16 mouse cellular contexts compared by ENCODE assay signal in genomic region chr1:36432999-36433398, GRCm38 (mm10).
"Had no signal": no experiment of that assay in that cellular context is flagged by ENCODE, and none has a peak within 500 bp of the region (broad histone marks: within the 10 kb centered on the region; RNA-seq: fewer than 3 reads in every experiment).

No protein-coding gene starts in this region.

- DNase-seq: liver, embryonic 13.5 days; liver, postnatal 0 days; lung, embryonic 14.5 days; lung, postnatal 14 days; right cerebral cortex, postnatal 14 days; thymus, adult 2 months; thymus, postnatal 25 days; thymus, postnatal 4 days had no signal

- H3K27ac ChIP-seq: liver, embryonic 13.5 days; liver, embryonic 15.5 days; macrophage; midbrain, embryonic 13.5 days; midbrain, embryonic 15.5 days; neural tube, embryonic 12.5 days; stomach, embryonic 15.5 days; stomach, postnatal 0 days had no signal

- H3K27me3 ChIP-seq: liver, embryonic 13.5 days; liver, embryonic 15.5 days; megakaryocyte, embryonic 14.5 days; midbrain, embryonic 13.5 days; midbrain, embryonic 15.5 days; neural tube, embryonic 12.5 days; stomach, embryonic 15.5 days had no signal

- H3K4me3 ChIP-seq: liver, embryonic 13.5 days; liver, embryonic 15.5 days; megakaryocyte, embryonic 14.5 days; midbrain, embryonic 13.5 days; midbrain, embryonic 15.5 days; neural tube, embryonic 12.5 days; stomach, embryonic 15.5 days had no signal

- H3K4me1 ChIP-seq: liver, embryonic 13.5 days; liver, embryonic 15.5 days; midbrain, embryonic 13.5 days; midbrain, embryonic 15.5 days; neural tube, embryonic 12.5 days; stomach, embryonic 15.5 days had no signal
